Mouse (Mus musculus): ENCODE results near the gene Il17rd.

Il17rd gene

GRCm38 (mm10) chr14:27145171-27146045 lies 106.7 kb downstream of the Il17rd start:
- DNase-seq (ENCODE audit: low read depth, low spot score) = peak; percentile 54

- no peak for DNase-seq (ENCODE audit: low read depth, low spot score)
Observed at GRCm38 (mm10) chr14:27147726-27148125, 109.0 kb downstream of the Il17rd start.

GRCm38 (mm10) chr14:27149401-27149800 lies 110.7 kb downstream of the Il17rd start:
- peak; percentile 54 for DNase-seq (ENCODE audit: low read depth, low spot score)

GRCm38 (mm10) chr14:27150011-27150640 lies 111.4 kb downstream of the Il17rd start:
- peak; percentile 51 for DNase-seq (ENCODE audit: low read depth, low spot score)

- no peak for DNase-seq (ENCODE audit: low read depth, low spot score)
Observed at GRCm38 (mm10) chr14:27151432-27151831, 112.7 kb downstream of the Il17rd start.

- no peak for DNase-seq (ENCODE audit: low read depth, low spot score)
Observed at GRCm38 (mm10) chr14:27155088-27155487, 116.3 kb downstream of the Il17rd start.

GRCm38 (mm10) chr14:27156032-27156431 lies 117.3 kb downstream of the Il17rd start:
- no peak for DNase-seq (ENCODE audit: low read depth, low spot score)
